Mouse (Mus musculus) T-helper 17 cell (primary cell): Measurements from ENCODE around the gene Cdh8.

Experiments used
- in situ Hi-C, 2 experiments: fragments of 300-600 bp; cut with MboI, MseI; formaldehyde crosslinking; loops; 1 replicate in 1 of 2; 2 replicates in 1 of 2; pipeline ENCODE4 v1.15.1; 2025; ENCODE audit warnings: high pct_unique_total_duplicates in 2 of 2

Cdh8 gene

DNA sequence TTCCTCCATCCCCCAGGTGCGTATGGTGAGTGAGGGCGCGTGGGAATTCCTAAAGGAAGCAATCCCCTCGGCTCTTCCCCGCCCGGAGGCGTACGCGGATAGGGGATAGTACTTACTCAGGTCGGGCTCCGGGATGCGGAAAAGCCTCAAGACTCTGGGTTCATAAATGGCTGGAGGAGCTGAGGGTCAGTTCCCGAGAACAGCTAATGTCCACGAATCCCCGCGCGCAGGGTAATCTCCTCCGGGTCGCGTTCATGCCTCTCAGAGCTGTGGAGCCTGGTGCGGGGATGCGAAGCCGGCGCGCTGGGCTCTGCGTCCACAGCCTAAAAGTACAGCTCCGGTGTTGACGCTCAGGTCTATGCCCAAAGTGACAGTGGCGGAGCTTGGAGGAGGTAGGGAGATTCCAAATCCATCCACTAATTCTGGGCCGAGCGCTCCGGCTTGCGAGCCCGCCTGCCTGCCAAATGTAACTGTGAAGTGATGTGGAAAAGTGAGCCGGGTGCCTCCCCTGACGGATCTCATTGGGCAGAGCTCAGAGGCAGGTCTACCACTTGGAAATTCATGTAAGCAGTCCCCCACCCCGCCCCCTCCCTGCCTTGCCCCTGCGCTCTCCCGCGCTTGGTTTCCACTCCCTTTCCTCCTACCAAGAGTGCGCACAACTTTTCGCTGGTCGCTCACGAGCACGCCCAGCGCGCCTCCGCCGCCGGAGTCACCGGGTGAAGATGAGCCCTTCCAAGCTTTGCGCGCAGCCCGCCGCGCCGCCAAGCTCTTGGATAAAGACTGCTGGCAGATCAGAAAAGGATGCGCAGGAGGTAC is at the start of gene Cdh8:
Gene Cdh8, minus strand, starts transcription at position 506 of the 816 bp plus-strand sequence.
- in situ Hi-C loops, result no loop called here

DNA sequence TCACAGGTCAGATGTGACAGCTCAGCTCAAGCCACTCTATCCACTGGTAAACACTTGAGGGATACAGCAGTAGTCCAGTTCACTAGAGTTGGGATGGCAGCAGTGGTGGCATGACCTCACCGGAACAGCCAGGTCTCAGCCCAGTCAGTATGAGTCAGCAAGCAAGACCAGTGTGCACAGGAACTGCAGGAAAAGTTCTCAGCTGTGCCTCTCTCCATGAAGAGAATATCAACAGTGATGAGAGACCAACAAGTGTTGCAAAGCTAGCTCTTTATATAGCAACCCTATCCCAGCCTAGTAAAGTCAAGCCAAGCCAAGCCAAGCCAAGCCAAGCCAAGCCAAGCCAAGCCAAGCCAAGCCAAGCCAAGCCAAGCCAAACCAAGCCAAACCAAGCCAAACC is 30.2 kb upstream of the Cdh8 start:
- in situ Hi-C loops, result loop anchor here in 1 of 2 experiments (10.0 kb wide), 1 partner anchor 508 kb away; no protein-coding TSS in a partner anchor

DNA sequence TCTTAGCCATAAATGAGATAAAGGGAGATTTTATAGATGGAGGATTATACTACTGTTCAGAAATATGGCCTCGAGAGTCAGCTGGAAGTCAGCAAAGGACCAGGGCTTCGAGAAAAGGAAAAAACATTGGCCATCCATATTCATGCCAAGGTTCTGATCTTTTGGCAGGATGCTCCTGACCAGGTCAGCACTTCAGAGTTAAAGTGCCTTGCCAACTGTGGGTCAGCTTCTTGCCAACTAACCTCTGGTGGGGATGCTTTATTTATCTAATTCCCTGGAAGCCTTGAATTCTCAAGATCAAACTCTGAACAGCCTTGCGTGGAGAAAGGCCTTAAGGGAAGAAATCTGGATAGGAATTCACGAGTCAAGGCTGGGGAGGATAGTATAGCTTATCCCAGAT is 9.6 kb upstream of the Cdh8 start:
- in situ Hi-C loops, result no loop called here

DNA sequence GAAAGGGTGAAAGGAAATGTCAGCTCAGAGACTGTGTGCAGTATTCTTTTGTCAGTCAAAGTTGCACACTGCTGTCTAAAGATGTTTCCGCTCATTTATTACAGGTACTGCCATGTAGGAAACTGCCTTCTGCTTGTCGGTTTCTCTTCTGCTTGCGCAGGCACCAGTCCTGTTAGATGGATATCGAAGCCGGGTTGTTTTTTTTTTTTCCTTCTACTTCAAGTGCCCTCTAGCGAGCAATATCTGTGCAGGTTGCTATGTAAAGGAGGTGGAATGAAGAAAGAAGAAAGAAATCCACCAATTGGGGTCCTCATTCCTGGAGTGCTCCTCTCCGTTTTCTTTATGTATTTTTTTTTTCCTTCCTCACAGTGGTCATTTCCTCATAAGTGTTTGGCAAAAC is 5.2 kb upstream of the Cdh8 start:
- in situ Hi-C loops, result no loop called here

DNA sequence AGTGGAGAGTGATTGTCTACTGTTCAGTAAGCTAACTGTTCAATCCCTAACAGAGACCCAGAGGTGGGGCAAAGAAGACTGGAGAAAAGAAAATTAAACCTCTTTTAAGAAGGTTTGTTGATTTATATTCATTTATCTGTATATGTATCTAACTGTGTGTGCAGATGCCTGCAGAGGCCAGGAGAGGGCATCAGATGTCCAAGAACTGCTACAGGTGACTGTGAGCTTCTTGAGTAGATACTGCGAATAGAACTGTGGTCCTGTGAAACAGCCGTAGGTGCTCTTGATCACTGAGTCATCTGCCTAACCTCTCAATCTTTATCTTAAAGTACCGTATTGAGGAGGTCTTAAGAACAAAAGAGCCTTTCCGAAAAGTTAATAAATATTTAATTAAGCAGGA is 3.5 kb upstream of the Cdh8 start:
- in situ Hi-C loops, result no loop called here

DNA sequence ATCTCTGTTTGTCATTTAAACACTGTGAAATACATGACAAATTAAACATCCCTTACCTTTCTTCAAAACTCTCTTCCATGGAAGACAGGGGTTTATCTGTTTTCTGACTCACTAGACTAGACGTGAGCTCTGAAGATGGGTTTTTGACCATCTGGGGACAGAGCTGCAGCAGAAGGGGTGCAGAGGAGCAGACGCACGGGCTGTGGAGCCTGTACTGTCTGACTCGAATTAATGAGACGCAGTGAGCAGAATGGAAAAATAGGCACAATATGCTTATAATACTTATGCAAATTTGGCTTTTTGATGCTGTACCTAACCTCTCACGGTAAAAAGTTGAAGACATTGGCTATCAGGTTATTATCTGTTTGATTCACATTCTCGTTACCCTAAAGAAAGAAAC is 1.2 kb upstream of the Cdh8 start:
- in situ Hi-C loops, result no loop called here

DNA sequence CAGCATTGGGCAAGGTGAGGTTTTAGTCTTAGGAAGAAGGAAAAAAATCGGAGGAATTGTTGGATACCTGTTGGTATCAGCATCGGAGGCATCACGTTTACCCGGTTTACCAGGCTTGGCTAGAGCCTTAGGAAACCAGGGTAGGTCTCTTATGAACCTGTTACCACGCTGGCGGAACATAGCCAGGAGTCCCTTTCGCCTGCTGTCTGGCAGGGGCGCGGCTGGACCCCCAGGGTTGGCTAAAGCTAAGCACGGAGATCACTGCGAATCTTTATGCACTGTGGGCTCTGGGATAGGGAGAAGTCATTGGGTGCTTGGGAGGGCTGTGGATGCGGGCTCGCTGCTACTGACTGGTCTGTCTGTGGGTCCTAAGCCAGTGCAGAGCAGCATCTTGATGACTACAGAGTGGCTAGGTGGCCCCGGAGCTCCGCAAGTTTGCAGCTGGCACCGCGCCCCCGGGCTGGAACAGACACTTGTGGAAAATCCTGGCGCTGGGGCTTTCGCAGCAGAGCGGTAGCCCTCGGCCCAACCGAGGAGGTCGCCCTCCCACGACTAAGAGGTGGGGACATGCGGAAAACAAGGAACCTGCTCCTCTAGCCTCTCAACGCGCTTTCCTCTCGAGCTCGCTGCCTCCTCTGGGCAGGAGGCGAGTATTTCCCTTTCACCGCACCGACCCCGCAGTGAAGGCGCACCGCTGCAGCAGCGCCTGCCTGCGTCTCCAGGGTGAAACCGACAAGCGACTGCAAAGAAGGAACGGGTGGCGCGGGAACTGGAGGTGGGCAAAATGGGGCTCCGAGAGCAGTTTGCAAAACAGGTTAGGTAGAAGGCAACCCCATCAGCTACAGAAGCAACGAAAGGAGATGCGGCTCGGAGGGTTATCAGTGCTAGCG is 950 bp downstream of the Cdh8 start:
- in situ Hi-C loops, result no loop called here

DNA sequence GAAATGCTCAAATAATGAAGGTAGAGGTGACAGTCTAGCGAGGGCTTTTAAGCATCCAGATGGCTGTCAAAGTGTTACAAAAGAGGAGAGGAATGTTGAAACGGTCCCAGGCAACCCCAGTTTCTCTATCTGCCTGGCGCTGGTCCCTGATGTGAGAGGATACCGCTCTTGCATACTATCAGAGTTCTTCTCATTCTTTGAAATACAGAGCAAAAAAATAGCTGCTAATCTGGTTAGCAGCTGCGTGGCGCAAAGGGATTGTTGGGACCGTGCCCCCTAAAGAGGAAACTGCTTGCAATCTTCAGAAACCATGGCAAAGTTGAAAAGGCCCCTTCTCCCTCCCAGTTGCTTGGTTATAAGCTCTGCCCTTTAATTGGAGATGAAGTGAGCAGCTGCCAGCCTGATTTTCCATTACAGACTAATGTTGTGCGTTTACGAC is 1.8 kb downstream of the Cdh8 start:
- in situ Hi-C loops, result no loop called here

DNA sequence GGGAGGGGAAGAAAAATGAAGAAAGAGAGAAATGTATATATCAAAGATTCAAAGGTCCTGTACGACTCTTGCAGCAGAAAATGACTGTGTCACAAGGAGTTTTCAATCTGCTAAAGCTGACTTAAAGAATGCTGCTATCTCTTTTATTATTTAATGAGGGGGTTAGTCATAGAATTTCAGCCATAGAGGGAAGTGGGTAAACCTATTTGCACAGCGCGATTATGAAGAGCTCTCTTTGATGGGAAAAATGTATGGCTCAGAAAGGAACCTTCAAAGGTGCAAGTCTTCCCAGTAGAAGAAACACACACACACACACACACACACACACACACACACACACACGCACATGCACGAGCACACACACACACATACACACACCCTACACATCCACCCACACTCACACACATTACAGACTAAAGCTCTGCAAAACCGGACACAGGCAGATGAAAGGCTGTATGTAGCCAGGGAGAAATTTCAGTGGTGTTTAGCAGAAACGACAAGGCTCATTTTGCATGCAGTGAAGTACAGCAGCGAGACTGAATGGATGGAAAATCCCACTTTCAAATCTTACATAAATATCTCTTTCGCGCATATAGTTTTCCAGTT is 2.3 kb downstream of the Cdh8 start:
- in situ Hi-C loops, result no loop called here

DNA sequence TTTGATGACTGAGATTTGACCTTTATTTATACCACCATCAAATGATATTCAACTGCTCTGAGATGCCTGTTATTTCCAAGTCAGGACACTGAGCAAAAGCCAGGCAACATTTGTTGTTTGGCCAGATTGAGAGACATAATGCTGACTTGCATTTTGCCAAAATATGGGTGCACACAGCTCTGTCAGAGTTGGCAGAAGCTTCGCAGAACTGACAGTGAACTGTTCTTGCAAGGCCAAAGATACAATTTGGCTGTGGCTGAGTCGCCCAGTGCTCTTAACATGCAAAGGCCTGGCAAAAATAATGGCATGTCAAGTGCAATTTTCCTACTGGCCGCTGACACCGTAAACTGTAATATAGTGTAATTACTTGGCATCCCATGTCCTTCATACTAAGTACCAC is 22.4 kb downstream of the Cdh8 start:
- in situ Hi-C loops, result loop anchor here in 1 of 2 experiments (10.0 kb wide), 1 partner anchor 841 kb away; no protein-coding TSS in a partner anchor

DNA sequence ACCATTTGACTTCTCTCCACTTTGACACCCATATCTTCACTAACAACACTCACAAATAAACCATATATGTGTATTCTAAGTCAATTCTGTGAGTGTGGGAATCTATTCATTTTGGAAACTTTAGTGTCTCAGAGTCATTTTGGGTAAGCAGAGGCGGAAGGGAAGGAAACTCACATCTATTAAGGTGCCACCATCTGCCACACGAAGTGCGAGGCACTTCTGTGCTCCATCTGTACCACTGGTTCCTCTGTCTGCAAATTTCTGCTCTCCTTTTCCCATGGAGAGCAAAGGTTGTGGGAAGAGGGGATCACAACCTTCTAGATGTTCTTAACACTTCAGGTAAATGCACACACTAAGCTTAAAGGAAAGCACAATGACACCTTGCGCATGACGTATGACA is 46.2 kb downstream of the Cdh8 start:
- in situ Hi-C loops, result no loop called here

DNA sequence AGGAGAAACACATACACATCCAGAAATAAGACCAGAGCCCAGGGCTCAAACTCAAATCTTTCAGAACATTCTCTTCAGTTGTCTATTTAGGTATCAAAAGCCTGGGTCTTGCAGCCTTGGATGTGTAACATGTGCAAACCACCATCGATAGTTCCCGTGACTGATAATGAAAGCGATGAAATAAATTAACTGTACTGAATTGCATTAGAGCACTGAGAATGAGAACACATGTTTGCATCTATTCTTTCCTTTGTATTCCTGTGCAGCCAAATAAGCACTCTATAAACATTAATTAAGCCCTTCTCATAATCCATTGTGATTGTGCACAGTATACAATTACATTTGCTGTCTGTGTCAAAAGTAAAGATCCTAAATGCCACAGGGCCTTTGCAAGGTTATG is 47.1 kb downstream of the Cdh8 start:
- in situ Hi-C loops, result loop anchor here in 1 of 2 experiments (10.0 kb wide), 1 partner anchor 1446 kb away; no protein-coding TSS in a partner anchor

DNA sequence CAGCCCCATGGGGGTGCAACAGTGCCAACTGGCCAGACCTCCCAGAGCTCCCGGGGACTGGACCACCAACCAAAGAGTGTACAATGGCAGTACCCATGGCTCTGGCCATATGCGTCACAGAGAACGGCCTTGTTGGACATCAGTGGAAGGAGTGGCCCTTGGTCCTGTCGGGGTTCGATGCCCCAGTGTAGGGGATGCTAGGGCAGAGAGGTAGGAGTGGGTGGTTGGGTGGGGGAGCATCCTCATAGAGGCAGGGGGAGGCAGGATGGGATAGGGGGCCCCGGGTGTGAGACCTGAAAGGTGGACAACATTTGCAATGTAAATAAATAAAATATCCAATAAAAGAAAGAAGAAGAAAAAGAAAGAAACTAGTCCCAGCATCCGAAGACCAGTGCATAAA is 47.8 kb downstream of the Cdh8 start:
- in situ Hi-C loops, result loop anchor here in 1 of 2 experiments (10.0 kb wide), 1 partner anchor 1446 kb away; no protein-coding TSS in a partner anchor

DNA sequence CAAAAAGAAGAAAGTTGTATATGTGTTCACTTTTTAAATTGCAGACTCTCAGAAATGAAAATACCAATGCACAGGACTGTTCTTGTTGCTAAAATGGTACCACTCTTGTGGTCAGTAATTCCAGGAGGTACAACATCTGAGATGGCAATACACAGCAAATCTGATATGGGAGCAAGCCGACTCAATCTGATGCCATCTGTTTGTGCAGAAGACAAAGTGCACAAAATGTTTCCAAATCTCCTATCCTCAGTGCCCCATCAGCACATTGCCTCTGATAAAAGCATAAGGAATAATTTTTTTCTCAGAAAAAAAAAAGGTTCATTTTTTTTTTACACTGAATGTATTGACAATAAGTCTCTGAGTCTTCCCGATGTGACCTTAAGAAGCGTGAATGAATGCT is 62.3 kb downstream of the Cdh8 start:
- in situ Hi-C loops, result no loop called here

DNA sequence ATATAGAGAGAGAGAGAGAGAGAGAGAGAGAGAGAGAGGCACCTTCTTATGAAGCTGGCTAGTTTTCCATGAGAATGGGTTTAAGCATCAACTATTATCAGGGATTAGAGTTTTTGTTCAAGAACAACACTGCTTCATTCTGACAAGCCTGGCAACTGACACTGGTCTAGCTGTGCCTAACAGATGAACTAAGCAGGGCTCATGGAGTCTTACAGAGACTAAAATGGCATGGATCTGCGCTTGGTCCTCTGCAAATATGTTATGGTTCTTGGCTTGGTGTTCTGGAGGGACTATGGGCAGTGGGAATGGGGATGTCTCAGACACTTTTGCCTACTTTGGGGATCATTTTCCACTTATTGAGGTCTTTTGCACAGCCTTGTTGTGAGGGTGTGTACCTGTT is 63.0 kb downstream of the Cdh8 start:
- in situ Hi-C loops, result no loop called here

DNA sequence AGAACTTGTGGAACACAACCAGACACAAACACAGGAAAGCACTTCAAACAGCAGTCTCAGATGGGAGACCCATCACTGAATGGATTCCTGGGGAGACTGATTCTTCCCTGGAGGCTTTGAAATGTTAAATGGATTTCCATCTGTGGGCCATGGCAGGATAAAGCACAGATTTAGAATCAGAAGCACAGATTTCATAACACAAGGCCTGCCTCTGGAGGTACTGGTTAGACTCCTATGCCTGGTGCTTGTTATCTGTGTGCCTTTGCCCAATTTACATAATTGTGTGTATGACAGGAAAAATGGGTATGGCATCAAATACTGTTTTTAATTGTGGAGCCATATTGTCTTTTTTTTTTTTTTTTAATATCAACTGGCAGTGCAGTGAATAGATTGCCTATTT is 66.8 kb downstream of the Cdh8 start:
- in situ Hi-C loops, result no loop called here

DNA sequence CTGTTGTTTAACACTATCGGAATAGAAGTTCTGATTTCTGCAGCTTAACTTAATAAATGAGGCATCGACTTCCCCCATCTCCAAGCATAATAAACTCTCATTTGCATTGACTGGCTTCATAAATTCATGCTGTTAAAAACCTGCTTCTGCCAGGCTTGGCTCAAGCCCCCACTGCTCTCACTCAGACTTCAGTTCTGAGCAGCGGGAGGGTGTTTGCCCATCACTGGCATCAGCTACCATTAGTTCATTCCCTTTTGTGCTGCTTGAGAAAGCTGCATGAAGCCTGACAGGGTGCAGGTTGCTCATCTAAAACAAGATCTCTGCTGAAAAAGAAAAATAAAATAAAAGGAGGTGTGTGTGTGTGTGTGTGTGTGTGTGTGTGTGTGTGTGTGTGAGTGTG is 67.7 kb downstream of the Cdh8 start:
- in situ Hi-C loops, result no loop called here

DNA sequence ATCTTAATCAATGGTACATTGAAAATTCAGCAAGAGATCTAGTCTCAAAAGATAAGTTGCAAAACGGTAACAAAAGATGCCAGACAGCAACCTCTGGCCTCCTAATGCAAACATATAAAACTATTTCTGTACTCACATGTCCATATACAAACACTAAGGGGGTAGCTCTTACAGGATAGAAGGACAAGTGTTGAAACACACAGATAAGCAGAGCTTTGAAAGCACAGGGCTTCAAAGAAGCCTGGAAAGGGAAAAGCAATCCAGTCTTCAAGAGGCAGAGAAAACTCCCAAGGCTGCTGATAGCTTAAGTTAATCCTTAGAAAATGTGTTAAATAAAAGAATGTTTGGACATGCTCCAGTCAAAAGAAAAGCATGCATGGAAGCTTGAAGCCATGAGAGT is 77.0 kb downstream of the Cdh8 start:
- in situ Hi-C loops, result no loop called here

DNA sequence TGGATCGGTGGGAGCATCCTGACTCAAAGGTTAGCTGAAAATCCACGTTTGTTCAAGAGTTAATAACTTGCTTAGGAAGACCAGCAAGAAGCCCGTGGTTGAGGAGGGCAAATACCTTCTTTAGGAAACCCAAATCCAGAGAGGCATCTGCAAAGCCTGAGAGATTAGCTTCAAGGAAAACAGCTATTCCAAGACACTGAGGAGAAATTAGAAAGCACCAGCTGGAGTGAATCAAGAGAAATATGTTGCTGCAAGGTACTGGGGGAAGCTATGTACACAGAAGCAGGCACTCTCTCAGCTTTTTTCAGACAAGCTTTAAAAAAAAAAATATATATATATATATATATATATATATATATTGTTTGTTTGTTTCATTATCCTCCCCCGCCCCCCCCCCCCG is 88.7 kb downstream of the Cdh8 start:
- in situ Hi-C loops, result no loop called here

DNA sequence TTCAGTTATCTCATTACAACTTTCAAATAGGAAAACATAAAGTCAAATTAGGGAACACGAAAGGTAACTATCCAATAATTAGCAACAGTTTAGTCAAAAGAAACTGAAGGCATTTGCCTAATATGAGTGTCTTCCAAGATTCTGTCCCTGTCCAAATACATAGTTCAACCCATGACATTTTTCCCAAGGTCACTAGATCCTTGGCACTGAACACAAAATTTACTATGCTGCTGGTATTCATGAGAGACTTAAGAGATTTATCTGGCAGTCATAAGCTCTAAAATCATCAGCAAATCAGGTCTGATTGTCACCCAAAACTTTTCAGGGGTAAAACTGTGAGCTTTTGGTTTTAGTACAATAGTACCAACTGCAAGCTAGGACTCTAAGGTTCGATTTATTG is 101.7 kb downstream of the Cdh8 start:
- in situ Hi-C loops, result no loop called here

DNA sequence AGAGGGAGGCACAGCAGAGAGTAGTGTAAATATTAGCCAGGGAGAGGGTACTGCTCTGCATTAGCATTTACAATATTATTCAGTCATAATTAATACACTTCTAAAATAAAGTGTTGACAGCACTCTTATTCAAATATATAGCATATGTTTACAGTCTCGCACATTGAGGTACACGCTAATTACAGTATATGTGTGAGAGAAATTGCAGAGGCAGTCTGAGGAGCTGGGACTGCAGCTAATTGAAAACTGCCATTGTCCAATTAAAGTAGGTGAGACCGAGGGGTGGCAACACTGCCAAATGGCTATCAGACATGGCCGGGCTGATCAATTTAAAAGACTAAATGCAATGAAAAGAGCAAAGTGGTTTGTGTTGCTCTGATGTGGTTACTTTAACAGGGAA is 112.1 kb downstream of the Cdh8 start:
- in situ Hi-C loops, result no loop called here

DNA sequence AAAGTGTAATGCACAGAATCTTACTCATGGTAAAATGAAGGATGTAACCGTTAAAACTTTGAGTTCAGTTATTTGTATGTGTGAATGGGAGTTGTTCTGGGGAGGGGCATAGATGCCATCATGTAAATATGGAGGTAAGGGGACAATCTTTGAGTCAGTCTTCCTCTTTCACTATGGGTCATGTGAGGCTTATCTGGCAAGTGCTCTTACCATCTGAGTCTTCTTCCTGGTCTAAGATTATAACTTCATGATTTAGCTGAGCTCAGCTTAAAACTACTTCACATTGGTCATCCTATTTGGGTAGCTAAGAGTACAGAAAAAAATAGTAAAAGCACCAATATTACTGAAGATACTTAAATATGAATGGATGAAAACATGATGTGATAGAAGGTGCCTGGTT is 126.1 kb downstream of the Cdh8 start:
- in situ Hi-C loops, result no loop called here
